Mouse (Mus musculus): ENCODE measurements around the gene Ntf3. TPM values are rescaled to one million over a fixed set of nuclear protein-coding genes. Genes with fewer than 3 reads are reported as not detected.
A peak's percentile ranks its signal among the peaks of the same experiment; 100 is the strongest.

Gene Ntf3
- total RNA-seq, 2 experiments from 2014 or later: 1.5 to 1.8 TPM

GRCm38 (mm10) chr6:126106051-126106797, 60.5 kb downstream of the Ntf3 start:
- no peak for DNase-seq (ENCODE audit: low spot score)

GRCm38 (mm10) chr6:126105083-126105740, 61.5 kb downstream of the Ntf3 start:
- no peak for DNase-seq (ENCODE audit: low spot score)

- DNase-seq (ENCODE audit: low spot score): no peak
These were observed 64.1 kb downstream of the Ntf3 start for GRCm38 (mm10) chr6:126102571-126102970.

- no peak for DNase-seq (ENCODE audit: low spot score)
These were observed 64.7 kb downstream of the Ntf3 start for GRCm38 (mm10) chr6:126102007-126102406.

- DNase-seq (ENCODE audit: low spot score): peak; percentile 65
These were observed 66.1 kb downstream of the Ntf3 start for GRCm38 (mm10) chr6:126100579-126100978.

- no peak for DNase-seq (ENCODE audit: low spot score)
These were observed 69.2 kb downstream of the Ntf3 start for GRCm38 (mm10) chr6:126097471-126097870.

- no peak for DNase-seq (ENCODE audit: low spot score)
These were observed 70.6 kb downstream of the Ntf3 start for GRCm38 (mm10) chr6:126096085-126096484.

- no peak for DNase-seq (ENCODE audit: low spot score)
These were observed 71.7 kb downstream of the Ntf3 start for GRCm38 (mm10) chr6:126095041-126095440.

- no peak for DNase-seq (ENCODE audit: low spot score)
These were observed 74.7 kb downstream of the Ntf3 start for GRCm38 (mm10) chr6:126092026-126092425.

- no peak for DNase-seq (ENCODE audit: low spot score)
These were observed 76.6 kb downstream of the Ntf3 start for GRCm38 (mm10) chr6:126090063-126090462.

GRCm38 (mm10) chr6:126088489-126089265, 78.0 kb downstream of the Ntf3 start:
- DNase-seq (ENCODE audit: low spot score): no peak

- no peak for DNase-seq (ENCODE audit: low spot score)
These were observed 80.3 kb downstream of the Ntf3 start for GRCm38 (mm10) chr6:126086321-126086950.

- no peak for DNase-seq (ENCODE audit: low spot score)
These were observed 86.2 kb downstream of the Ntf3 start for GRCm38 (mm10) chr6:126080531-126080930.

GRCm38 (mm10) chr6:126057706-126058105, 109.0 kb downstream of the Ntf3 start:
- no peak for DNase-seq (ENCODE audit: low spot score)

- DNase-seq (ENCODE audit: low spot score): no peak
These were observed 113.6 kb downstream of the Ntf3 start for GRCm38 (mm10) chr6:126053136-126053535.
